Comparison of ENCODE assay signal across 25 mouse cellular contexts in genomic region chr7:139003250-139003649, GRCm38 (mm10).
DNase-seq lines count a peak whose midpoint lies in the region; ATAC-seq lines count a peak whose summit lies in the region.
"Had no signal": no experiment of that assay in that cellular context is flagged by ENCODE, and none has a peak within 500 bp of the region (broad histone marks: within the 10 kb centered on the region; RNA-seq: fewer than 3 reads in every experiment).

No protein-coding gene starts in this region.

- H3K4me2 ChIP-seq in hindbrain, embryonic 14.5 days (replicated peaks), result no peak overlapping the region
- no peak overlapping the region for H3K4me2 ChIP-seq in hindbrain, embryonic 12.5 days (replicated peaks)
- H3K4me2 ChIP-seq in midbrain, embryonic 16.5 days (ENCODE audit: low read length), result no peak overlapping the region
- H3K4me2 ChIP-seq in midbrain, embryonic 15.5 days, result no peak overlapping the region
- peak overlapping the region; percentile 26; the same call in 1 of the 2 replicates for H3K4me2 ChIP-seq in forebrain, embryonic 14.5 days (ENCODE audit: low read length)
- no peak overlapping the region for H3K4me2 ChIP-seq in neural tube, embryonic 15.5 days
- H3K4me2 ChIP-seq: embryonic facial prominence, embryonic 15.5 days; heart, embryonic 12.5 days; limb, embryonic 13.5 days; liver, embryonic 12.5 days had no signal

- no peak overlapping the region for H3K4me3 ChIP-seq in hindbrain, embryonic 14.5 days (replicated peaks; ENCODE audit: low read length)
- H3K4me3 ChIP-seq in hindbrain, embryonic 12.5 days, result no peak overlapping the region
- H3K4me3 ChIP-seq in midbrain, embryonic 16.5 days (ENCODE audit: low read depth, low read length), result no peak overlapping the region
- H3K4me3 ChIP-seq in midbrain, embryonic 15.5 days, result no peak overlapping the region
- no peak overlapping the region for H3K4me3 ChIP-seq in forebrain, embryonic 14.5 days (ENCODE audit: low read depth, low read length)
- no peak overlapping the region for H3K4me3 ChIP-seq in neural tube, embryonic 15.5 days (replicated peaks)
- H3K4me3 ChIP-seq: embryonic facial prominence, embryonic 15.5 days; heart, embryonic 12.5 days; hindbrain, embryonic 10.5 days; limb, embryonic 13.5 days; liver, embryonic 12.5 days had no signal

- H3K27ac ChIP-seq in hindbrain, embryonic 14.5 days, result no peak overlapping the region
- H3K27ac ChIP-seq in hindbrain, embryonic 12.5 days, result no peak overlapping the region
- H3K27ac ChIP-seq in midbrain, embryonic 16.5 days (ENCODE audit: low read length), result no peak overlapping the region
- no peak overlapping the region for H3K27ac ChIP-seq in midbrain, embryonic 15.5 days
- no peak overlapping the region for H3K27ac ChIP-seq in forebrain, embryonic 14.5 days (ENCODE audit: low read depth, low read length)
- no peak overlapping the region for H3K27ac ChIP-seq in neural tube, embryonic 15.5 days (replicated peaks)
- H3K27ac ChIP-seq: embryonic facial prominence, embryonic 15.5 days; hindbrain, embryonic 10.5 days; kidney, postnatal 0 days; limb, embryonic 13.5 days; liver, embryonic 12.5 days had no signal

- peaks cover 3% of the 10 kb centered on the region; the same call in 1 of the 2 replicates for H3K4me1 ChIP-seq in hindbrain, embryonic 14.5 days (replicated peaks; ENCODE audit: control insufficient read depth, insufficient read depth, low read length)
- H3K4me1 ChIP-seq in hindbrain, embryonic 12.5 days, result peaks cover 5% of the 10 kb centered on the region; the same call in 1 of the 2 replicates
- peaks cover 7% of the 10 kb centered on the region; the same call in 1 of the 2 replicates for H3K4me1 ChIP-seq in midbrain, embryonic 16.5 days (ENCODE audit: control insufficient read depth, insufficient read depth, low read length)
- peaks cover 10% of the 10 kb centered on the region for H3K4me1 ChIP-seq in midbrain, embryonic 15.5 days
- H3K4me1 ChIP-seq in forebrain, embryonic 14.5 days (ENCODE audit: control insufficient read depth, insufficient read depth, low read length), result peaks cover 11% of the 10 kb centered on the region; the same call in 1 of the 2 replicates
- H3K4me1 ChIP-seq in neural tube, embryonic 15.5 days, result peaks cover 12% of the 10 kb centered on the region
- H3K4me1 ChIP-seq: embryonic facial prominence, embryonic 15.5 days; hindbrain, embryonic 10.5 days; liver, embryonic 12.5 days had no signal

- no peak for ATAC-seq in hindbrain, embryonic 14.5 days (ENCODE audit: low FRiP score)
- no peak for ATAC-seq in hindbrain, embryonic 12.5 days (ENCODE audit: low FRiP score)
- peak; percentile 54; the same call in 1 of the 2 replicates for ATAC-seq in midbrain, embryonic 16.5 days
- ATAC-seq in midbrain, embryonic 15.5 days (replicated peaks), result no peak
- peak; percentile 70 for ATAC-seq in forebrain, embryonic 14.5 days
- ATAC-seq in neural tube, embryonic 15.5 days (ENCODE audit: low FRiP score), result 0 out of 2 replicates have a peak, but pooled peaks have one; percentile 24
- ATAC-seq: inflammation-experienced regulatory T-cells, adult 6 months; liver, embryonic 12.5 days had no signal

- H3K36me3 ChIP-seq in hindbrain, embryonic 14.5 days (replicated peaks; ENCODE audit: control insufficient read depth, insufficient read depth), result no peaks in the 10 kb centered on the region
- H3K36me3 ChIP-seq in hindbrain, embryonic 12.5 days, result no peaks in the 10 kb centered on the region
- no peaks in the 10 kb centered on the region; the same call in 1 of the 2 replicates for H3K36me3 ChIP-seq in midbrain, embryonic 16.5 days (ENCODE audit: control insufficient read depth, insufficient read depth, low read length)
- no peaks in the 10 kb centered on the region for H3K36me3 ChIP-seq in midbrain, embryonic 15.5 days (replicated peaks)
- no peaks in the 10 kb centered on the region for H3K36me3 ChIP-seq in forebrain, embryonic 14.5 days (ENCODE audit: control insufficient read depth, insufficient read depth, low read length)
- no peaks in the 10 kb centered on the region for H3K36me3 ChIP-seq in neural tube, embryonic 15.5 days
- H3K36me3 ChIP-seq: embryonic facial prominence, embryonic 15.5 days; G1E; heart, embryonic 12.5 days; hindbrain, embryonic 10.5 days; limb, embryonic 13.5 days; liver, embryonic 12.5 days had no signal

- no peaks in the 10 kb centered on the region for H3K27me3 ChIP-seq in hindbrain, embryonic 14.5 days (ENCODE audit: control insufficient read depth, insufficient read depth, low read length)
- no peaks in the 10 kb centered on the region for H3K27me3 ChIP-seq in hindbrain, embryonic 12.5 days
- H3K27me3 ChIP-seq in midbrain, embryonic 16.5 days (ENCODE audit: control insufficient read depth, insufficient read depth, low read depth, low read length), result no peaks in the 10 kb centered on the region
- no peaks in the 10 kb centered on the region for H3K27me3 ChIP-seq in midbrain, embryonic 15.5 days (replicated peaks)
- H3K27me3 ChIP-seq in forebrain, embryonic 14.5 days (replicated peaks; ENCODE audit: control insufficient read depth, insufficient read depth, low read length), result no peaks in the 10 kb centered on the region
- no peaks in the 10 kb centered on the region for H3K27me3 ChIP-seq in neural tube, embryonic 15.5 days (replicated peaks)
- H3K27me3 ChIP-seq: liver, embryonic 12.5 days had no signal

- no peaks in the 10 kb centered on the region for H3K9me3 ChIP-seq in hindbrain, embryonic 14.5 days (ENCODE audit: control insufficient read depth, low read length)
- H3K9me3 ChIP-seq in hindbrain, embryonic 12.5 days (replicated peaks), result no peaks in the 10 kb centered on the region
- H3K9me3 ChIP-seq in midbrain, embryonic 16.5 days (replicated peaks; ENCODE audit: control insufficient read depth, low read length, poor library complexity, severe bottlenecking), result no peaks in the 10 kb centered on the region
- H3K9me3 ChIP-seq in midbrain, embryonic 15.5 days, result no peaks in the 10 kb centered on the region
- H3K9me3 ChIP-seq in forebrain, embryonic 14.5 days (replicated peaks; ENCODE audit: control insufficient read depth, low read length), result no peaks in the 10 kb centered on the region
- no peaks in the 10 kb centered on the region for H3K9me3 ChIP-seq in neural tube, embryonic 15.5 days (replicated peaks)
- H3K9me3 ChIP-seq: embryonic facial prominence, embryonic 15.5 days; heart, embryonic 12.5 days; hindbrain, embryonic 10.5 days; limb, embryonic 13.5 days; liver, embryonic 12.5 days had no signal

- 50% methylated on average over 9 of the region's 9 CpGs for WGBS in hindbrain, embryonic 14.5 days
- 74% methylated on average over 9 of the region's 9 CpGs for WGBS in hindbrain, embryonic 12.5 days
- WGBS in midbrain, embryonic 16.5 days, result 48% methylated on average over 9 of the region's 9 CpGs
- 44% methylated on average over 9 of the region's 9 CpGs for WGBS in midbrain, embryonic 15.5 days
- 20% methylated on average over 9 of the region's 9 CpGs for WGBS in forebrain, embryonic 14.5 days
- 48% methylated on average over 9 of the region's 9 CpGs for WGBS in neural tube, embryonic 15.5 days

- no peak overlapping the region for H3K9ac ChIP-seq in hindbrain, embryonic 14.5 days
- no peak overlapping the region for H3K9ac ChIP-seq in hindbrain, embryonic 12.5 days
- H3K9ac ChIP-seq in midbrain, embryonic 16.5 days (ENCODE audit: low read depth, low read length), result no peak overlapping the region
- no peak overlapping the region for H3K9ac ChIP-seq in midbrain, embryonic 15.5 days
- no peak overlapping the region for H3K9ac ChIP-seq in forebrain, embryonic 14.5 days (ENCODE audit: low read length)
- no peak overlapping the region for H3K9ac ChIP-seq in neural tube, embryonic 15.5 days (replicated peaks)
- H3K9ac ChIP-seq: embryonic facial prominence, embryonic 15.5 days; heart, embryonic 12.5 days; limb, embryonic 13.5 days; liver, embryonic 12.5 days had no signal

- DNase-seq in hindbrain, embryonic 14.5 days (ENCODE audit: low spot score), result peak; percentile 67
- peak; percentile 88 for DNase-seq in forebrain, embryonic 14.5 days (ENCODE audit: low spot score)
- no peak for DNase-seq in embryo, embryonic 11 days
- DNase-seq: B cell, adult 2 months; cerebellum, adult 18-20 months; cerebellum, postnatal 25 days; gastrocnemius, postnatal 25 days; heart, adult 18-20 months; heart, postnatal 10 days; kidney, adult 2 months; layer of hippocampus, adult 9-11 months; lung, adult 18-20 months; lung, postnatal 4 days had no signal

Comparison
In these comparisons a context has a peak if more than half of its experiments do, and no peak if none do; other contexts are left out.
1. ATAC-seq: peak in midbrain, embryonic 16.5 days (single experiment), forebrain, embryonic 14.5 days (single experiment) and neural tube, embryonic 15.5 days (single experiment); none in hindbrain, embryonic 14.5 days (single experiment), hindbrain, embryonic 12.5 days (single experiment) and midbrain, embryonic 15.5 days (single experiment).